Mouse (Mus musculus) lung, embryonic 14.5 days (tissue): ENCODE results near the gene Rbck1. TPM values are rescaled to one million over a fixed set of nuclear protein-coding genes. Genes with fewer than 3 reads are reported as not detected.

Experiments
- ATAC-seq: fragments of 200-750 bp; cut with Nextera tagmentation; 2 replicates; pipeline ENCODE4 v1.8.0; 2017; ENCODE audit warnings: mild to moderate bottlenecking, moderate TSS enrichment, moderate library complexity; ENCODE audit not compliant: insufficient read depth
- DNase-seq: peaks from one replicate; pipeline ENCODE4 v3.0.0-alpha.2; 2015
- H3K27ac ChIP-seq: fragments of 300-500 bp; sonication (generic); 2 replicates; pipeline ENCODE4 v1.5.1; 2014; ENCODE audit warnings: low read depth, mild to moderate bottlenecking, moderate library complexity
- H3K27me3 ChIP-seq: fragments of 300-500 bp; sonication (generic); 2 replicates; pipeline ENCODE4 v1.6.1; 2014; ENCODE audit warnings: low read length, control low read depth; ENCODE audit not compliant: insufficient read depth
- H3K36me3 ChIP-seq: fragments of 300-500 bp; sonication (generic); 2 replicates; pipeline ENCODE4 v1.6.1; 2014; ENCODE audit warnings: control low read depth; ENCODE audit not compliant: insufficient read depth
- H3K4me1 ChIP-seq: fragments of 300-500 bp; sonication (generic); 2 replicates; pipeline ENCODE4 v1.6.1; 2014; ENCODE audit warnings: antibody characterized with exemption, control low read depth; ENCODE audit not compliant: insufficient read depth
- H3K4me2 ChIP-seq: fragments of 300-500 bp; sonication (generic); 2 replicates; pipeline ENCODE4 v1.6.1; 2014; ENCODE audit warnings: mild to moderate bottlenecking
- H3K4me3 ChIP-seq: fragments of 300-500 bp; sonication (generic); 2 replicates; pipeline ENCODE4 v1.5.1; 2014; ENCODE audit warnings: low read depth, low read length
- H3K9ac ChIP-seq: fragments of 300-500 bp; sonication (generic); 2 replicates; pipeline ENCODE4 v1.6.1; 2014
- H3K9me3 ChIP-seq: fragments of 300-500 bp; sonication (generic); 2 replicates; pipeline ENCODE4 v1.6.1; 2016; ENCODE audit warnings: low read depth, low read length, control low read depth
- CTCF ChIP-seq: IDR thresholded peaks from 2 replicates; pipeline ENCODE4 v1.5.1; 2016; ENCODE audit warnings: antibody characterized with exemption, low read depth
- WGBS: fragments of 180-500 bp; shearing (Covaris S2); extraction: QIAGEN DNeasy Blood & Tissue Kit; methylation state at CpG from one replicate; pipeline ENCODE4 v1.1.7; 2014; 5-methylcytosine and 5-hydroxymethylcytosine counted together
- polyA plus RNA-seq: library from polyadenylated mRNA; unstranded; fragments of >200 nt; fragmentation: Nextera tagmentation; extraction: Ambion mirVana; gene quantifications from 2 replicates; pipeline ENCODE4 v1.2.1, GENCODE M21; 2014

Gene Rbck1
- polyA plus RNA-seq, 1 experiment from 2014 or later: 92.8 TPM

DNA sequence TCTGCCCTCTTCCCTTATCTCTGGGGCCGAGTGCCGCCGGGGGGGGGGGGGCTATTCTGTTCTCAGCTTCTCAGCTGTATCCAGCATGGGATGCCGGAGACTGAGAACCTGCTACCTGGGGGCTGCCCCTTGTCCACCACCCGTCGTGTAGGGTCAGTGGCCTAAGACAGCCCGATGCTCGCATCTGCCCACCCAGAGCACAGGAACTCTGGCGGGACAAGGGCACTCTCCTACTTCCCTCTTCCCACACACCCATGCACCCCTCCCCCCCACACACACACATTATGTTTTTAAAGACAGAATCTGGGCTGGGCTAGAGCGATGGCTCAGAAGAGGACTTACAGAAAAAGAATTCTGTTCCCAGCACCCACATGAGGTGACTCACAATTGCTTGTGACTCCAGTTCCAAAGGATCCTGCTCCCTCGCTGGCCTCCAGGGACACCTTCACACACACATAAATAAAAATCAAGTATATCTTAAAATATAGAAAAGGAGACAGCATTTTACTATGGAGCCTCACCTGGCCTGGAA lies 2.9 kb upstream of the Rbck1 start:
- Histone ChIP-seq H3K36me3 (no peaks in the 10 kb centered on the region), H3K9me3 (no peaks in the 10 kb centered on the region), H3K9ac (no peak overlapping the region), H3K27me3 (no peaks in the 10 kb centered on the region), H3K4me3 (no peak overlapping the region), H3K4me1 (peaks cover 7% of the 10 kb centered on the region; the same call in 1 of the 2 replicates), H3K27ac (no peak overlapping the region), H3K4me2 (no peak overlapping the region)
- ATAC-seq (no peak), DNase-seq (no peak)
- TF ChIP-seq CTCF: no peak
- 35% methylated on average over 11 of the region's 11 CpGs for WGBS

DNA sequence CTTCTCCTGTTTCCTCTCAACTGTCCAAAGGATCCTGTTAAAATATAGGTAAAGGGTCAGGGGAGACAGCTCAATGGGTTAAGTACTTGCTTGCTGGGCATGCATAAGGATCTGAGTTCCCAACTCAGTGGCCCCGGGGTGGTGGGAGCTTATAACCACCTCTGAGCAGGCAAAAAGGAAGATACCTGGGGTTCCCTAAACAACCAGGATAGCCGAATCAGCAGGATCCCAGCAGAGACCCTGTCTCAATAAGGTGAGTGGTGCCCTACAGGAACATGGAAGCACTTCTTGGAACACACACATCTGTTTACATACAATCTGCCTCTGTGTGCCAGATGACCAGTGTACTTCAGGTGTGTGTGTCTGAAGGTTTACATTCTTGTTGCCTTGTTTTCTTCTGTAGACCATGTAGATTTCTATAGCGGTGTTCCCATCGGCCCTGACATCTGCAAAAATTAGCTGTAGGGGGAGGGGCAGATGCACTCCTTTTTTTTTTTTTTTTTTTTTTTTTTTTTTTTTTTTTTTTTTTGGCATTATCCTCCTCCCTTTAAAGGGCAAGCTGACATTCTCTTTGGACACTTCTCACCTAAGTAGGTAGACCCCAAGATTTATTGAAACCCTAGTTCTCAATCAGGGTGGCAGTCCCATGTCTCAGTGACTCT lies 1.0 kb upstream of the Rbck1 start:
- ATAC-seq: no peak
- WGBS: 60% methylated on average over 4 of the region's 4 CpGs
- Histone ChIP-seq H3K4me3 (no peak overlapping the region), H3K27ac (no peak overlapping the region), H3K36me3 (peaks cover 16% of the 10 kb centered on the region; the same call in 1 of the 2 replicates), H3K4me1 (peaks cover 7% of the 10 kb centered on the region; the same call in 1 of the 2 replicates), H3K9ac (no peak overlapping the region), H3K9me3 (no peaks in the 10 kb centered on the region), H3K27me3 (no peaks in the 10 kb centered on the region), H3K4me2 (no peak overlapping the region)
- TF ChIP-seq CTCF: no peak
- DNase-seq: no peak

- Histone ChIP-seq H3K4me2 (peak overlapping the region; percentile 64), H3K27me3 (no peaks in the 10 kb centered on the region), H3K9ac (peak overlapping the region; percentile 83; the same call in 1 of the 2 replicates), H3K4me3 (peak overlapping the region; percentile 85), H3K36me3 (peaks cover 33% of the 10 kb centered on the region), H3K4me1 (peaks cover 7% of the 10 kb centered on the region; the same call in 1 of the 2 replicates), H3K27ac (no peak overlapping the region), H3K9me3 (no peaks in the 10 kb centered on the region)
- WGBS: 42% methylated on average over 7 of the region's 7 CpGs
- no peak for DNase-seq
- ATAC-seq: no peak
- TF ChIP-seq CTCF: no peak
These were observed 1.5 kb downstream of the Rbck1 start for GRCm38 (mm10) chr2:152330858-152331423.

DNA sequence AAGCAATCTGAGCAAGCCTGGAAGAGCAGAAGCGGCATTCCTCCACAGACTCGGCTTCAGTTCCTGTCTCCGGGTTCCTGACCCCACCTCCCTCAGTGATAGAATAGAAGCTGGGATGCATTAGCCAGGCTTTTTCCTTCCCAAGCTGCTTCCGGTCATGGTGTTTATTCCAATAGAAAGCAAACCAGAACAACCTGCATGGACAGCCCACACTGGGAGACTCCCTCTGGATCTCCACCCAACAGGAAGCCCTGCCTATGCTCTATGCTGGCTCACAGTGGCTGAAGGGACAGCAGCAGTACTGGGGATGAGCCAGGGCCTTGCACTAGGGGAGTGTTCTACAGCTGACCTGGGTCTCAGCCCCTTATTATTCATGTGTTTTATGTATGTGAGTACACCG lies 4.5 kb downstream of the Rbck1 start:
- H3K4me1 ChIP-seq: peaks cover 7% of the 10 kb centered on the region; the same call in 1 of the 2 replicates
- no peak overlapping the region for H3K9ac ChIP-seq
- H3K4me3 ChIP-seq: no peak overlapping the region
- 68% methylated on average over 5 of the region's 5 CpGs for WGBS
- H3K4me2 ChIP-seq: no peak overlapping the region
- no peak for ATAC-seq
- peaks cover 62% of the 10 kb centered on the region for H3K36me3 ChIP-seq
- no peak overlapping the region for H3K27ac ChIP-seq
- peak; percentile 31 for DNase-seq
- no peaks in the 10 kb centered on the region for H3K9me3 ChIP-seq
- no peaks in the 10 kb centered on the region for H3K27me3 ChIP-seq
- TF ChIP-seq CTCF: no peak

DNA sequence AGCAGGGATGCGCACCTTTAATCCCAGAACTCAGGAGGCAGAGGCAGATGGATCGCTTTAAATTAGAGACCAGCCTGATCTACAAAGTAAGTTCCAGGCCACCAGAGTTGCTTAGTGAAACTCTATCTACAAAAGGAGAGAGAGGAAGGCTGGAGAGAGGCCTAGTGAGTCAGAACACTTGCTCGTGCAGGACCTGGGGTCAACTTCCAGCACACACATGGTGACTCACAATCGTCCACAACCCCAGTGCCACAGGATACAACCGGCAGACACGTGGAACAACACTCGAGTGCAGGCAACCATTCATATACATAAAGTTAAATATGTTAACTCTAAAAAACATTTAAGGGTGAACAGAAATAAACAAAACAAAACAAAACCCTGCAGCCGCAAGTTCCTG lies 5.8 kb downstream of the Rbck1 start:
- peaks cover 75% of the 10 kb centered on the region for H3K36me3 ChIP-seq
- H3K9me3 ChIP-seq: no peaks in the 10 kb centered on the region
- H3K4me1 ChIP-seq: peaks cover 4% of the 10 kb centered on the region; the same call in 1 of the 2 replicates
- 86% methylated on average over 8 of the region's 8 CpGs for WGBS
- no peak for TF ChIP-seq CTCF
- DNase-seq (no peak), ATAC-seq (no peak)
- H3K4me3 ChIP-seq: no peak overlapping the region
- no peaks in the 10 kb centered on the region for H3K27me3 ChIP-seq
- H3K9ac ChIP-seq: no peak overlapping the region
- no peak overlapping the region for H3K4me2 ChIP-seq
- H3K27ac ChIP-seq: no peak overlapping the region

GRCm38 (mm10) chr2:152326157-152326556 lies 6.3 kb downstream of the Rbck1 start:
- 86% methylated on average over 13 of the region's 13 CpGs for whole genome bisulfite sequencing
- peaks cover 4% of the 10 kb centered on the region; the same call in 1 of the 2 replicates for H3K4me1 ChIP-seq
- H3K27ac ChIP-seq: no peak overlapping the region
- peaks cover 80% of the 10 kb centered on the region for H3K36me3 ChIP-seq
- TF ChIP-seq CTCF: no peak
- H3K4me3 ChIP-seq: no peak overlapping the region
- no peak overlapping the region for H3K9ac ChIP-seq
- no peaks in the 10 kb centered on the region for H3K27me3 ChIP-seq
- H3K9me3 ChIP-seq: no peaks in the 10 kb centered on the region
- no peak overlapping the region for H3K4me2 ChIP-seq
- DNase-seq (no peak), ATAC-seq (no peak)

- no peaks in the 10 kb centered on the region for H3K27me3 ChIP-seq
These were observed 7.6 kb downstream of the Rbck1 start for GRCm38 (mm10) chr2:152324842-152325241.

More at GRCm38 (mm10) chr2:152324842-152325241, 7.6 kb downstream of the Rbck1 start:
- no peak overlapping the region for H3K4me2 ChIP-seq
- no peak overlapping the region for H3K27ac ChIP-seq
- peaks cover 91% of the 10 kb centered on the region for H3K36me3 ChIP-seq
- DNase-seq: no peak
- H3K9me3 ChIP-seq: no peaks in the 10 kb centered on the region
- no peak overlapping the region for H3K4me3 ChIP-seq
- H3K9ac ChIP-seq: no peak overlapping the region
- H3K4me1 ChIP-seq: no peaks in the 10 kb centered on the region
- ATAC-seq: no peak
- no peak for TF ChIP-seq CTCF
- 90% methylated on average over 3 of the region's 3 CpGs for WGBS
